Mouse (Mus musculus): ENCODE data around the gene Rpl24.

Rpl24 gene

GRCm38 (mm10) chr16:55969147-55969546 lies 3.1 kb downstream of the Rpl24 start:
- in situ Hi-C loops (cut with MboI, MseI) = loop anchor here (10.0 kb wide), 2 partner anchors 106 to 1146 kb away; no protein-coding TSS in a partner anchor

- in situ Hi-C loops (cut with MboI, MseI) = no loop called here
Observed at GRCm38 (mm10) chr16:55970416-55970815, 4.3 kb downstream of the Rpl24 start.

- in situ Hi-C loops (cut with MboI, MseI) = no loop called here
Observed at GRCm38 (mm10) chr16:55971735-55972615, 5.9 kb downstream of the Rpl24 start.

- in situ Hi-C loops (cut with MboI, MseI) = no loop called here
Observed at GRCm38 (mm10) chr16:55972626-55973201, 6.6 kb downstream of the Rpl24 start.

- in situ Hi-C loops (cut with MboI, MseI) = no loop called here
Observed at GRCm38 (mm10) chr16:55973431-55974255, 7.6 kb downstream of the Rpl24 start, which contains the start of gene Zbtb11. Gene Zbtb11 (plus strand): TSS chr16:55973883.

GRCm38 (mm10) chr16:55974256-55974902 lies 8.3 kb downstream of the Rpl24 start:
- in situ Hi-C loops (cut with MboI, MseI) = no loop called here

- in situ Hi-C loops (cut with MboI, MseI) = no loop called here
Observed at GRCm38 (mm10) chr16:55974903-55975285, 8.8 kb downstream of the Rpl24 start.

- in situ Hi-C loops (cut with MboI, MseI) = no loop called here
Observed at GRCm38 (mm10) chr16:55986001-55986400, 19.9 kb downstream of the Rpl24 start.

- in situ Hi-C loops (cut with MboI, MseI) = no loop called here
Observed at GRCm38 (mm10) chr16:55990311-55990710, 24.2 kb downstream of the Rpl24 start.

GRCm38 (mm10) chr16:55994235-55994634 lies 28.2 kb downstream of the Rpl24 start:
- in situ Hi-C loops (cut with MboI, MseI) = no loop called here

- in situ Hi-C loops (cut with MboI, MseI) = no loop called here
Observed at GRCm38 (mm10) chr16:56006798-56007197, 40.7 kb downstream of the Rpl24 start.

- in situ Hi-C loops (cut with MboI, MseI) = no loop called here
Observed at GRCm38 (mm10) chr16:56008862-56009261, 42.8 kb downstream of the Rpl24 start.

- in situ Hi-C loops (cut with MboI, MseI) = no loop called here
Observed at GRCm38 (mm10) chr16:56012789-56013743, 47.0 kb downstream of the Rpl24 start.

- in situ Hi-C loops (cut with MboI, MseI) = no loop called here
Observed at GRCm38 (mm10) chr16:56014076-56014475, 48.0 kb downstream of the Rpl24 start.

- in situ Hi-C loops (cut with MboI, MseI) = no loop called here
Observed at GRCm38 (mm10) chr16:56019660-56020059, 53.6 kb downstream of the Rpl24 start.

All from T-helper 2 cell (primary cell).